8 mouse cellular contexts compared by ENCODE assay signal in genomic region chr17:87446767-87447611, GRCm38 (mm10). TPM values are rescaled to one million over a fixed set of nuclear protein-coding genes. Genes with fewer than 3 reads are reported as not detected.
DNase-seq lines count a peak whose midpoint lies in the region; ATAC-seq lines count a peak whose summit lies in the region.

Calm2 (minus strand) TSS chr17:87446935.

- peaks cover 28% of the 10 kb centered on the region for H3K4me1 ChIP-seq in forebrain, embryonic 14.5 days (ENCODE audit: control insufficient read depth, insufficient read depth, low read length)
- H3K4me1 ChIP-seq in neural tube, embryonic 15.5 days: peaks cover 34% of the 10 kb centered on the region

- H3K4me2 ChIP-seq in forebrain, embryonic 14.5 days (ENCODE audit: low read length): peak within 1 kb of the TSS; percentile 83
- H3K4me2 ChIP-seq in neural tube, embryonic 15.5 days: peak within 1 kb of the TSS; percentile 68

- H3K36me3 ChIP-seq in forebrain, embryonic 14.5 days (ENCODE audit: control insufficient read depth, insufficient read depth, low read length): 0 out of 2 replicates have a peak, but pooled peaks cover 3% of the 10 kb centered on the region
- no peaks in the 10 kb centered on the region for H3K36me3 ChIP-seq in neural tube, embryonic 15.5 days

- DNase-seq in ES-CJ7 (ENCODE audit: low read depth, low spot score): peak; percentile 98
- DNase-seq in cerebellum, adult 11 months: peak; percentile 97
- DNase-seq in forebrain, embryonic 14.5 days (ENCODE audit: low spot score): peak; percentile 99
- DNase-seq in heart, postnatal 14 days: peak; percentile 97 to 98
- DNase-seq in layer of hippocampus, adult 11-12 months (ENCODE audit: low spot score): peak; percentile 98
- DNase-seq in lung, adult 18-20 months: peak; percentile 98 to 99
- DNase-seq in testis, postnatal 14 days (ENCODE audit: low spot score): peak; percentile 98

- H3K4me3 ChIP-seq in forebrain, embryonic 14.5 days (ENCODE audit: low read depth, low read length): peak within 1 kb of the TSS; percentile 84
- H3K4me3 ChIP-seq in neural tube, embryonic 15.5 days (replicated peaks): peak within 1 kb of the TSS; percentile 87

- WGBS in forebrain, embryonic 14.5 days: under 1% methylated on average over 65 of the region's 69 CpGs
- WGBS in neural tube, embryonic 15.5 days: under 1% methylated on average over 64 of the region's 69 CpGs

- no peaks in the 10 kb centered on the region for H3K9me3 ChIP-seq in forebrain, embryonic 14.5 days (replicated peaks; ENCODE audit: control insufficient read depth, low read length)
- H3K9me3 ChIP-seq in neural tube, embryonic 15.5 days (replicated peaks): no peaks in the 10 kb centered on the region

- intact Hi-C loops in heart, postnatal 14 days (cut with DNase I): loop anchor here (2.0 to 5.0 kb wide), 4 partner anchors 84 to 132 kb away; no protein-coding TSS in a partner anchor

- no peaks in the 10 kb centered on the region for H3K27me3 ChIP-seq in forebrain, embryonic 14.5 days (replicated peaks; ENCODE audit: control insufficient read depth, insufficient read depth, low read length)
- H3K27me3 ChIP-seq in neural tube, embryonic 15.5 days (replicated peaks): no peaks in the 10 kb centered on the region

- ATAC-seq in forebrain, embryonic 14.5 days: peak; percentile 91
- ATAC-seq in neural tube, embryonic 15.5 days (ENCODE audit: low FRiP score): peak; percentile 92

- peak within 1 kb of the TSS; percentile 99 for H3K27ac ChIP-seq in forebrain, embryonic 14.5 days (ENCODE audit: low read depth, low read length)
- peak within 1 kb of the TSS; percentile 98 for H3K27ac ChIP-seq in neural tube, embryonic 15.5 days (replicated peaks)

- H3K9ac ChIP-seq in forebrain, embryonic 14.5 days (ENCODE audit: low read length): peak within 1 kb of the TSS; percentile 100
- H3K9ac ChIP-seq in neural tube, embryonic 15.5 days (replicated peaks): peak within 1 kb of the TSS; percentile 99

RNA-seq across cellular contexts. Expression of gene Calm2, which starts in this region (rescaled TPM):
- polyA plus RNA-seq in forebrain, embryonic 14.5 days (2014; fragmentation: Nextera tagmentation; extraction: Ambion mirVana): 2,068 and 2,124 TPM in 2 replicates
- total RNA-seq in heart, postnatal 14 days (2021): 100 to 1,000 TPM; 179 to 185 TPM
- polyA plus RNA-seq in neural tube, embryonic 15.5 days (2015; fragmentation: Nextera tagmentation; extraction: Ambion mirVana): 3,061 and 3,386 TPM in 2 replicates

Comparison
In these comparisons a context has a peak if more than half of its experiments do, and no peak if none do; other contexts are left out.
1. Peak in every context shown above with its lines: DNase-seq, ATAC-seq, H3K4me3 ChIP-seq and H3K27ac ChIP-seq.